ENCODE assay signal across 15 mouse cellular contexts in the genomic region with DNA sequence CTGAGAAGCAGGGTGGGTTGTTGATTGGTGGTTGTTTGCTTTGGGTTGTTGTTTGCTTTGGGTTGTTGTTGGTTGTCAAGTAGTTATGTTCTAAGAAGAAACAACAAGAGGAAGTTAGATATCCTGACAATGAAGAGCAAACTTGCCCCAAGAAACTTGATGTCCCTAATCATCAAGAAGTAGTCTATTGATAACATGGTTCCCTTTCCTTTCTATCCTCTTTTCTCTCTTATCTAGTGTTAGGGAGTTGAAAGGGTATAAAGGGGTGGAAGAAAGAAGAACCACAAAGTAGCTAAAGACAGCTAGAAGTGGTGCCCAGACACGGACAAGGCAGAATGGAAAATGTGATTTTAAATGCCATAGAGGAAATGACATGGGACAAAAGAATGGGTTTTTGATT.
"Had no signal": no experiment of that assay in that cellular context is flagged by ENCODE, and none has a peak within 500 bp of the region (broad histone marks: within the 10 kb centered on the region; RNA-seq: fewer than 3 reads in every experiment).

No protein-coding gene starts in this region.

- H3K9me3 ChIP-seq: neural tube, embryonic 15.5 days; stomach, embryonic 15.5 days had no signal

- H3K27ac ChIP-seq: neural tube, embryonic 15.5 days; stomach, embryonic 15.5 days; stomach, postnatal 0 days had no signal

- H3K36me3 ChIP-seq: neural tube, embryonic 15.5 days; stomach, embryonic 15.5 days had no signal

- H3K4me1 ChIP-seq: neural tube, embryonic 15.5 days; stomach, embryonic 15.5 days had no signal

- DNase-seq: retina, postnatal 1 day; right cerebral cortex, adult 18-20 months; right cerebral cortex, postnatal 14 days; right cerebral cortex, postnatal 25 days; right cerebral cortex, postnatal 4 days; spleen, adult 18-20 months; thymus, adult 18-20 months; thymus, adult 2 months; thymus, postnatal 14 days; thymus, postnatal 25 days; thymus, postnatal 36 days; thymus, postnatal 4 days had no signal

- H3K9ac ChIP-seq: neural tube, embryonic 15.5 days; stomach, embryonic 15.5 days had no signal

- H3K4me3 ChIP-seq: neural tube, embryonic 15.5 days; stomach, embryonic 15.5 days had no signal

- H3K27me3 ChIP-seq: neural tube, embryonic 15.5 days; stomach, embryonic 15.5 days had no signal
